Mouse (Mus musculus): ENCODE data around the gene Iqcg.
A peak's percentile ranks its signal among the peaks of the same experiment; 100 is the strongest.

The Iqcg gene

DNA sequence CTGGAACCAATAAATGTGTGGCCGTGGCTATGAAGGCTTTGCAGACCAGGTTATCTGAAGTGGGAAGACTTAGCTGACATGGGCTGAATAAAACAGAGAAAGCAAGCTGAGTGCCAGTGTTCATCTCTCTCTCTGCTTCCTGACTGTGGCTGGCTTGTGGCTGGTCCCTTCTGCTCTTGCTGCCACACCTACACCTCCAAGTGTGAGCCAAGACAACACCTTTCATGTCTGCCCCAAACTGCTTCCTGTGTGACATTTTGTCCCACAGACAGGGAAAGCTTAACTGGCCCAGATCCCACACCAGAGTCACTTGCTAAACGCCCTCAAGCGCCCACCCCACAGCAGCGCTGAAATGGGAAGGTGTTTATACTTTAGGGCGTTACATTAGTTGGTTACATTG lies 2.9 kb downstream of the Iqcg start:
- DNase-seq (ENCODE audit: low read depth in 1 of 2, low spot score in 2 of 2): no peak

DNA sequence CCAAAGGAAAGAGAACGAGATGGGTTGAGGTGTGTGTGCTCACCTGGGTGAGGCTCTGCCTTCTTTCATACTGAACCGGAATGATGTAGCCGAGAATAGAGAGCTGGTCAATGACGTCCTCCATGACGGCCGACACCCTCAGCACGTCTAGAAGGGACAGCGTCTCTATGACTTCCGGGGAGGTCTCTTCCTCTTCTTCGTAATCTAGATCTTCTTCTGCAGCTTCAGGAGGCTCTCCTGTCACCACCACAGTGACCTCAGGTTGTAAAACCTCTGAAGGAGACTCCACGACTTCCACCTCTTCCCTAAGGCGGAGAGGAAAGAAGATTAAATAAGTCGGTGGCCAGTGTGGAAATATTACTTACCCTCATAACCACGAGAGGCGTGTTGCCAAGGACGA lies 6.2 kb downstream of the Iqcg start:
- DNase-seq (ENCODE audit: low read depth in 1 of 2, low spot score in 2 of 2): no peak

DNA sequence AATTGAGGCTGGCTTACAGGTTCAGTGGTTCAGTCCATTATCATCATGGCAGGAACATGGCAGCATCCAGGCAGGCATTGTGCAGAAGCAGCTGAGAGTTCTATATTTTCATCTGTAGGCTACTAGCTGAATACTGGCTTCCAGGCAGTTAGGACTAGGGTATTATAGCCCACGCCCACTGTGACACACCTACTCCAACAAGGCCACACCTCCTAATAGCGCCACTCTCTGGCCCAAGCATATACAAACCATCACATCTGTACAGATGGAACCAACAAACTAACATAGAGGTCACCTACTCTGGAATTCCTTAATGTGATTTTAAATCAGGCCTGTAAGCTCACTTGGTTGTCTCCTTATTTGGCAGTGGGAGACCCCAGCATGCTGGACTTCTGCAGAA lies 7.3 kb downstream of the Iqcg start:
- DNase-seq (ENCODE audit: low read depth in 1 of 2, low spot score in 2 of 2): no peak

DNA sequence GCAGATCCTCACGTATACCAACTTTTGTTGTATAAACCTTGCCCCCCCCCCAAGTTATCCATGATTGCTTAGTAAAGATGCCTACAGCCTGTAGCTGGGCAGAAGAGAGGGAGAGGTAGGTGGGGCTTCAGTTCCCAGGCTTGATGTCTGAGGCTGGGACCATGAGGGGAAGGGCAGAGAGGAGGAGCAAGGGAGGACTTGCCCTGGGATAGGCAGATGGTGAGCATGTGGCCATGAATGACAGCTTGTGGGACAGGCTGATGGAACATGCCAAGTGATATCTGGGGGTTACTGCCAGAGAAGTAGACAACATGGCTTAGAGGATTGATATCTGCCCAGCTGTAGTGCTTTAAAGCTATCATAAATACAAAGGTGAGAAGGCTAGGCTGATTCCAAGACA lies 8.0 kb downstream of the Iqcg start:
- DNase-seq (ENCODE audit: low read depth in 1 of 2, low spot score in 2 of 2): no peak

DNA sequence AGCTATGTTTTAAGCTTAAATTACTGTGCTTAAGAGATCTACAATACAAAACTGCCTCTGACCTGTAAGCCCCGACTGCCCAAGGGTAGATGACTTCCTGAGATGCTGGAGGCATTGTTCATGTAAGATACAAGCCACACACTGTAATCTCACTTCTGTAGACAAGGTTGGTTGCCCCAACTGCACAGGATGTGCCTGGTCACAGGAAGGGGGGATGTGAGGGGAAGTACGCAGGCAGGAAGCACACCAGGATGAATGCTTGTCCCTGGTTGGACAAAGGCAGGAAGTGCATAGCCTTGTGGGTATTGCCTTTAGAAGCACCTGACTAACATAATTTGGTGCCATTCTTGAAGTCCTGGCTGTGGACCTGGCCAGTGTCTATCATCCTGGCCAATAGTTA lies 12.8 kb downstream of the Iqcg start:
- DNase-seq (ENCODE audit: low read depth in 1 of 2, low spot score in 2 of 2): no peak

DNA sequence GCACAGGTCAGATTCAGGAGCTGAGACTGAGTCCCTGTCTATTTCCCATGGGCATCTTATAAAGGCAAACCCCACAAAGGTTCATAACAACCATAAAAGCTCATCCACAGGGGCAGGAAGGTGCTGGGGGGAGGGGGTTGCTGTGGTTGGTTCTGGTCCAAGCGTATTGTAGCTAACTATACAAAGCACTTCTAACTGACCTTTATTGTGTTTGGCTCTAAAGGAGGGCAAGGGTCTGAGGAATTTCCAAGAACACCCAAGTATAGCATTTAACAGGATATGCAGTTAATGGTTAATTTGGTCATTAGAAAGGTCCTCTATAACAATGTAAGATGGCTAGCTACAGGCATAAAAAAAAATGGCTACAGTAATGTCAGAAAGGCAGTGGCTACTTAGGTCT lies 13.3 kb downstream of the Iqcg start:
- DNase-seq (ENCODE audit: low read depth in 1 of 2, low spot score in 2 of 2): no peak

DNA sequence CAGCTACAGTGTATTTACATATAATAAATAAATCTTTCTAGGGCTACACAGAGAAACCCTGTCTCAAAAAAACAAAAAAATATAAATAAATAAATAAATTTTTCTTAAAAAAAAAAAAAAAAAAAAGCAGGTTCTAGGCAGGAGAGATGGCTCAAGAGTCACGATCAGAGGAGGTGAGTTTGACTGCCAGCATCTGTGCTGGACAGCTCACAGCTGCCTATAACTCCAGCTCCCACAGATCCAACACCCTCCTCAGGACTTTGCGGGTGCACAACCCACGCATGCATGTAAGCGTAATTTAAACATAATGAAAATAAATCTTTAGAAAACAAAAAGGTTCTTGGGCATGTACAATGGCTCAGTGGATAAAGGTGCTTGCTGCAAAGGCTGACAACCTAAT lies 20.0 kb downstream of the Iqcg start:
- no peak for DNase-seq (ENCODE audit: low read depth in 1 of 2, low spot score in 2 of 2)

DNA sequence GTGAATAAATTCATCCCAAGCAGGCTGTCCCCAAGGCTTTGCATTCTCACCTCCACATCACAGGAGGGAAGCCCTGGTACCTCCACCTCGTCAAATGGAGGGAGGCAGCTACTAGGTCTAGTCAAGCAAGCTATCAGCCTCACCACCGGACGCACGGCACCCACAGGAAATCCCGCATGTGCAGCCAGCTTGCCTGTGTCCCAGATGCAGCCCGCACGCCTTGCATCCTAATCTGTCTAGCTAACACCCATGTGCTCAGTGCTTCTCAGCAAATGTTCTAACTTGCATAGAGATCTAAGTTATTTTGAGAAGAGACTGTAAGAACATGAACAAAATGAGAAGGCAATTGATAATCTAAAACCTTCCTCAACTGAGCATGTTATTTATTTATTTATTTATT lies 29.7 kb downstream of the Iqcg start:
- DNase-seq (ENCODE audit: low read depth in 1 of 2, low spot score in 2 of 2): no peak

DNA sequence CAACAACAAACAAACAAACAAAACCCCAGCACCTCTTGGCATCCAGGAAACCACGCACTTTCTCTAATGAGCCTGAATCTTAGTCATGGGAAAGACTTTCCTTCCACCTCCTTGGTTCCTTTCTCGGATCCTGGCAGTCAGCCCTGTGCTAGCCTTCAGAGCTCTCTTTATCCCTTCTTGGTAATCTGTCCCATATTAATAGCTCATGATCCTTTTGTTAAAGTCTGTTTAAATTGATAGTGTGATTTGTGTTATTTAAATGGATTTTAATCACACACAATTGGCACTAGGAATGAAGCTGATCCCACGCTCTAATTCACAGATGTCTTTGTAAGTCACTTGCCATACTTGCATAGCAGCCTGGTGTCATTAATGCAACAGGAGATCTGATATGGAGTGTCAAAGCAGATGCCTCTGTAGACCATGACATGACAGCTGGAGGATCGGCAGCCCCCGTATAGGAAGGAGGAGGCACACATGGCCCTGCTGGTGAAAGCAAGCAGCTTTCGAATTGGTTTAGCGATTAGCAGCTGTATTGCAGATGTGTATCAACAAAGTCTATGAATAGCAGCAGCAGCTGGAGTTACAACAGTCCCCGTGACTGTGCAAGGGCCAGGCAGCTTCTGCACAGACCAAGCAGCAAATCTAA lies 31.4 kb downstream of the Iqcg start:
- DNase-seq (ENCODE audit: low read depth in 1 of 2, low spot score in 2 of 2): no peak

DNA sequence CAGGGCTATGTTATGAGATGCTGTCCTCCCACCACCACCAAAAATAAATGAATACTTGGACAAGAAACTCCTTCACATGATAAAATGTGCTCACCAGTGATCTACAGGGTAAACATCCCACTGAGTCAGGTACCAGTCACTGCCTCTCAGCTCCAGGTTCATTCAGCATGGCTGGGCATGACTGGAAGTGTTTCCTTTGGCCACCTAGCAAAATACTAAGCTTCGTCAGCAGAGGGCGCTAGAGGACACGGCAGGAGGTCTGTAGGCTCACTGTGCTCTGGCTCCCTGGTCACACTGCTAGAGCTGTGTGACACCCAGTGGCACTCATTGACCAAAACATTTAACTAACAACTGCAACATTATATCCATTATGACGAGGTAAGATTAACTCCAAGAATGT lies 32.3 kb downstream of the Iqcg start:
- peak; percentile 62 for DNase-seq (ENCODE audit: low read depth in 1 of 2, low spot score in 2 of 2)

DNA sequence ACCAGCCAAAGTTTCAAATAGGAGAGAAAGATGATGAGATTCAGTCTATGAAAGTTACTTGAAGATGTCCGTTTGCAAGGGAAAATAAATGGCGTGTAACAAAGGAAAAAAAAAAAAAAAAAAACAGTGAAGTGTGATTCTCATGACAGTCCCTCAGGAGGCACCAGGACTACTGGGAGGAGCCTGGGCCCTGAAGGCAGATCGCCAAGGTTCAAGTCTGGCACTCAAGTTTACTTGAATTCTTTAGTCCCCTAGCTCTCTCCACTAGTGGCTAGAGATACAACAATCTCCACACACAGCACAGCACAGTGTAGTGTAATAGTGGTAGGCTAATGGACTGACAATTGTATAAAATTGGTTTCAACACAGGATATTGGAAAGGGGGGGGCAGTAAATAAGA lies 34.6 kb downstream of the Iqcg start:
- no peak for DNase-seq (ENCODE audit: low read depth in 1 of 2, low spot score in 2 of 2)

DNA sequence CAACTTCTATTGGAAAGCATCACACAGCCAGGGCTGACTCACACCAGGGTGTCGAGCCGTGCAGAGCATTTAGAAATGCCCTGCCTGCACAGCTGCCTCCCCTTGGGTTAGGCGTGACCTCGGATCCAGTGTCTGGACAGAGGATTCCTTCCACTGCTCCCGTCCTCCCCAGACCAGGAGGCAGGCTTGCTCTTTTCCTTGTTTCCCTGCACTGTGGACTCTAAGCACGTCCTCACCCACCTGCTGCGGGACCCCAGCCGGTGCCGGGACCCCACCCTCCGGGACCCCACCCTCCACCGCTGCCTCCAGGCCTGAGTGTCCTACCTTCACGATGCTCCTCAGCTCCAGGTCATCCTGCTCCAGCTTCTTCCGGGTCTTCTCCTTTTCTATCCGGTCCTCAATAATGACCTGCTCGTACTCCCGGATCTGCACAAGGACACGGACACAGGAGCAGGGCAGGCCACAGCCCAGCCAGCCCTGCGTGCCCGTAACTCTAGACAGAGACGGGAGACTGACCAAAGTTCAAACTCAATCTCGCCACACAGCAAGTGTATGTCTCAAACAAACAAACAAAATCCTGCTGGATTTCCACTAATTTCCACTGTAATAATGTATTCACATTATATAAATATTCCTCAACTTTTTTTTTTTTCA lies 36.8 kb downstream of the Iqcg start:
- DNase-seq (ENCODE audit: low read depth in 1 of 2, low spot score in 2 of 2): no peak

DNA sequence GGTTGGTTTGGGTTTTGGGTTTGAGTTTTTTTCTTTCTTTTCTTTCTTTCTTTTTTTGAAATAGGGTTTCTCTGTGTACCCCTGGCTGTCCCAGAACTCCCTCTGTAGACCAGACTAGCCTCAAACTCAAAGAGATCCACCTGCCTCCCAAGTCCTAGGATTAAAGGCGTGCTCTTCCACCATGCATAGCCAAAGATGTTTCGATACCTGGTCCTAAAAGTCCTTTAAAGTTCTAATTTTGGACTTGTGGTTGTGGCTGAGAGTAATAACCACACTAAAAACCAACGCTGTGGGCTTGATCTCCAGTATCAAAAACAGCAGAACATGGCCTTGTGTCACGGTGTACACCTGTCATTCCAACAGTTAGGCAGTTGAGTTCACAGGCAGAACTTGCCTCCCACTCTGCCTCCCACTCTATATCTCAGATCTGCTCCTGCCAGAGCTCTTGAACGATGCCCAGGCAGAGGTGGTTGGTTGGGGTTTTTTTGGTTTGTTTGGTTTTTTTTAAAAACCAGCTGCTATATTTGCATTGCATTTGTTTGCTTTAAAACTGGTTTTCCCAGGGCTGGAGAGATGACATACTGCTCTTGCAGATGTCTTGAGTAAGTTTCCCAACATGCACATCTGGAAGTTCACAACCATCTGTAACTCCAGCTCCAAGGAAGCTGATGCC lies 38.2 kb downstream of the Iqcg start:
- no peak for DNase-seq (ENCODE audit: low read depth in 1 of 2, low spot score in 2 of 2)

DNA sequence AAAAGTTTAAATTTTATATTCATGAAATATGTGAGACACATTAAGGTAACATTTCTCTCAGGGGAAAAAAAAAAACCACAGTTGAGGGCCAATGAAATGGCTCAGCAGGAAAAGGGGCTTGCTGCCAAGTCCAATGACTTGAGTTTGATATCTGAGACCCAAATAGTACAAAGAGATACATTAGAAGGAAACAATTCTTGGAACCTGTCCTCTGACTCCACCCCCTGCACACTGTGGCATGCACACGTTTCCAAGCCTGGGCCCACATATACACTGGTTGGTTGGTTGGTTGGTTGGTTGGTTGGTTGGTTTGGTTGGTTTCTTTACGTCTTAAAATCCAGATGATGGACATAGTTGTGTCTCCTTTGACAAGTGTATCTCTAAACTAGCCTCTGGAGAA lies 40.0 kb downstream of the Iqcg start:
- no peak for DNase-seq (ENCODE audit: low read depth in 1 of 2, low spot score in 2 of 2)

DNA sequence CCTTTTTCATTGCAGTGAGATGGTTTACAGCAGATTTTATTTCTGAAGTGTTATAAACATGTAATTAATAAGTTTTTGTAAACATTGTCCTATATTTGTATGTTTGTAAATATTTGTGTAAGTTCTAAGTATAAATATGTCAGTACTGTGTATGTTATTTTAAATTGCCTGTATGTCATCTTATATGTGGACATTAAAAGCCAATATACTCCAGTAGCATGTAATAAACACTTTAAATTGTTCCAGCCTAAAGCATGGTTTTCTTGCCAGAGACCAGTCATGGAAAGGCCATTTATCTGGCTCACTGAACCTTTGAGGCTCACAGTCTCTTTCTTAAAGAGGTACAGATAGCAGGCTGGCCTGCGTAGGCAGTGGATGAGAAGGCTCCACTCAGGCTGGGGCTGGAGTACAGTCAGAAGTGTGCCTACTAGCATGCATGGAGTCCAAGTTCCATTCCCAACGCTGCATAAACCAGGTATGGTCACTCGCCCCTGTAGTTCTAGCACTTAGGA lies 40.6 kb downstream of the Iqcg start:
- no peak for DNase-seq (ENCODE audit: low read depth in 1 of 2, low spot score in 2 of 2)

DNA sequence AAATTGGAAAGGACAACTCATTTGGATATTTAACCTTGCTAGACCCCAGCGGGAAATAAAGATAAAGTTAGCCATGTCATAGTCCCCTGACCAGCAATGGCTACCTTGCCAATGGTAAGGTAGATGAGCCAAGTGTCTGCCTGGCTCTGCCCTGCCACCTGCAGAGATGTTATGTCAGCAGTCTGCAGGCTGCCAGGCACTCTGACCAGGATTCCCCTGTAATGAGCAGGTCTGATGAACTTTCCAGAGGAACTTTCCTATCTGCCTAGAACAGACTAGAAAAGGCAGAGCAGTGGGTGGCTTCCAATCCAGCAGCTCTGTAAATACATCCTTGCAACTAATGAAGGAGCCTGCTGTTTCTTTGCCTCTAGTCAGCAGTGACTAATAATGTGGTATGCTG lies 41.1 kb downstream of the Iqcg start:
- no peak for DNase-seq (ENCODE audit: low read depth in 1 of 2, low spot score in 2 of 2)

DNA sequence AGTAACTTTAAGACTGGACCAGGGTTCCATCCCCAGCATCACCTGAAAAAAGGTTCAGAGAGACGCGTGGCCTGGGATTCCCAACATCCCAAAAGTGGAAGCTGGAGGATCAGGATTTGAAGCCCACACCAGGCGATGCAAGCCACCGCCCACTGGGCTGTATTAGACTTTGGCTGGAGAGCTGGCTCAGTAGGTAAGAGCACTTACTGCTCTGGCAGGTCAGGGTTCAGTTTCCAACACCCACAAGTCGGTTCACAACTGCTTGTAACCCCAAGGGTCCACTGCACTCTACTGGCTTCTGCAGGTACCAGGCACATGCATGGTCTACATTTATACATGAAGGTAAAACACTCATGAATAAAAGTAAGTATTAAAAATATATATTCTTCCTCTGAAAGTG lies 42.2 kb downstream of the Iqcg start:
- no peak for DNase-seq (ENCODE audit: low read depth in 1 of 2, low spot score in 2 of 2)

DNA sequence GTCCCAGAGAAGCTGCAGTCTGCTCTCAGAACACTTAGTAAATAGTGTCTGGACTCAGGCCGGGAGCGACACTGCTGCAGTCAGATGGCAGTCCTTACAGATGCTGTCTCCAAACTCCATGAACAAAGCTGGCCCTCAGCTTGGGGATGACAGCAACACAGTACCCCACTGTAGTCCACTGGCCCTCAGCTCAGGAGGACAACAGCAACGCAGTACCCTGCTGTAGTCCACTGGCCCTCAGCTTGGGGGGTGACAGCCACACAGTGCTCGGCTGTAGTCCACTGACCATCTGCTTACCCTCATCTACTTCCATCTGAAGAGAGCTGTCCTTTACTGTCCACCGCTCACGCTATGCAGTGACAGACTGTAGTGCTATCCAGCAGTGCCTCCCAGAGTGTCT lies 45.9 kb downstream of the Iqcg start:
- DNase-seq (ENCODE audit: low read depth in 1 of 2, low spot score in 2 of 2): no peak

DNA sequence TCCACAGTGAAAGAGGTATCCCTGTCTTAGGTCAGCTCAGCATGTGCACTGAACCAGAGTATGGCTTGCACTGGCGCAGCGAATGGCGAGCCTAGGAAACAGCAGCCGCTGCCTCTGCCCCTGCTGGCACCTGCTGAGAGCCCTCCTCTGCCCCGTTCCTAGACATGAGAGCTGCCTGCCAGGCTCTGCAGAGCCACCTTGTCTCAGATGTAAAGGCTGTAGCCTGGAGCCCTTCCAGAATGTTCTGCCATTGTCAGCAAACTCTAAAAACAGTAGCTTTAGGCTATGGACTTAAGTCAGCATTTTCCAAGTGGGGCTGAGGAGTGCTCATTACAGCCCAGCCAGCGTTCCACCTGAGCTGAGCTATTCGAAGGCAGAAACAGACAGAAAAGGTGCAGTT lies 48.6 kb downstream of the Iqcg start:
- no peak for DNase-seq (ENCODE audit: low read depth in 1 of 2, low spot score in 2 of 2)

DNA sequence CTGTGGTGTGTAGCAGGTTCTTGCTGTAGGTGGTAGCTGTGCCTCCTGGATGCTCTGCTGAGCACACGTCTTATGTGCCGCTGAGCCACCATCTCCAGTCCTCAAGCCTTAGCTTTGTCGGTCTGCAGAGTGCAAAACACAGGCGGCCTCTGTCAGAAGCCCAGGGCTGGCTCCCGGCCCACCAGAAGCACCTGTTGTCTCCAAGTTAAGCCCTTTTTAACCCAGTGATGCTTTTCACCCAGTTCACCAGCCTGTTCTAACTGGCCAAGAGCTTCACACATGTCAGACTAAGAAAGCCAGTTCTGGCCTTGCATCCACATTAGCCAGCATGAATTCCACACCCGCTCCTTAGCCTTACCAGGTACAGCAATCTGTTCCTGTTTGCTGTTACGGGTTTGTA lies 49.1 kb downstream of the Iqcg start:
- no peak for DNase-seq (ENCODE audit: low read depth in 1 of 2, low spot score in 2 of 2)

DNA sequence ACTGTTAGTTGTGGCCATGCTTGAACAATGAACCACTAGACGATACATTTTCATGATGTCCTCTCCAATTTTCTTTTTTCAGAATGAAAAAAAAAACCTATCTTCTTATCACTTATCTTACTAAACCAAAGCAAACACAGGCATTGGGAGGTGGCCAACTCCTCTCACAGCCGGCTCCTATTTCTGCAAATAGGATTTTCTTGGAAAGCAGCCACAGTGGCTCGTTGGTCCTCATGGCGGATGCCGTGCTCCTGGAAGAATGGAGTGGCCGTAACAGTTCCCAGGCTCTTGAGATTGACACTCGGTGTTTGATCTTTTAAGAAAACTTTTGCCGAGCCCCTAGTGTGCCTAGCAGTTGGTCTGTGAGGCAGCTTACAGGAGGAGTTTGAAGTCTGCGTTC lies 50.8 kb downstream of the Iqcg start:
- DNase-seq (ENCODE audit: low read depth in 1 of 2, low spot score in 2 of 2): no peak

DNA sequence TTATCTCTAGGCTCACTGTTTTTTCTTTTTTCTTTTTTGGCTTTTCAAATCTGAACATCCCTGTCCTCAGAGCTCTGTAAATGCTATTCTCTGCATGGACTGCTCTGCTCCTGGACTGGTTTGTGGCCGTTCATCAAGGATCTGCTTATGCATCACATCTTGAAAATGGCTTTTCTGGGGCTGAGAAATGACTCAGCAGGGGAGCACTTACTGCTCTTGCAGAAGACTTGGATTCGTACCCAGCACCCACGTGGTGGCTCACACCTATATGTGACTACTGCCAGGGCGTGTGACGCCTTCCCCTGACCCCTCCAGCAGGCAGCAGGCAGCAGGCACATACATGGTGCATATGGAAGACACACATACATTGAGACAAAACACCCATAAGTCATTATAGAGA lies 63.9 kb downstream of the Iqcg start:
- no peak for DNase-seq (ENCODE audit: low read depth in 1 of 2, low spot score in 2 of 2)

DNA sequence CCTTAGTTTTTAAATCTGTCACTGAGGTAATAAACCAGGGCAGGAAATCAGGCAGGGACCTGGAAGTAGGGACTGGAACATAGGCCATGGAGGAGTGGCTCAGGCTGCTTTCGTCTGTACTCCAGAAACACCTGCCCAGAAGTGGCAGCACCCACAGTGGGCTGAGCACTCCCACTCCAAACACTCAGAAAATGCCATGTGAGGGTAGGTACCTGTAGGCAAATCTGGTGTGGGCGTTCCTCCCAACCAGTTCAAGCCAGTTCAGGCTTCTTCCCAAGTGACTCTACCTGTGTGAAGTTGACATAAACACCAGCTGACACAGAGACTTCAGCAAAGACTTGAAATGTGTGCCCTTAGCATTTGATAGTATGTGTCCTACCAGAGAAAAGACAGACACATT lies 71.4 kb downstream of the Iqcg start:
- no peak for DNase-seq (ENCODE audit: low read depth in 1 of 2, low spot score in 2 of 2)
